Mouse (Mus musculus) layer of hippocampus, adult 9-11 months (tissue): ENCODE results near the gene Pld1.

ENCODE experiments used
- DNase-seq: peaks from one replicate; pipeline ENCODE4 v3.0.0; 2022

Gene Pld1

DNA sequence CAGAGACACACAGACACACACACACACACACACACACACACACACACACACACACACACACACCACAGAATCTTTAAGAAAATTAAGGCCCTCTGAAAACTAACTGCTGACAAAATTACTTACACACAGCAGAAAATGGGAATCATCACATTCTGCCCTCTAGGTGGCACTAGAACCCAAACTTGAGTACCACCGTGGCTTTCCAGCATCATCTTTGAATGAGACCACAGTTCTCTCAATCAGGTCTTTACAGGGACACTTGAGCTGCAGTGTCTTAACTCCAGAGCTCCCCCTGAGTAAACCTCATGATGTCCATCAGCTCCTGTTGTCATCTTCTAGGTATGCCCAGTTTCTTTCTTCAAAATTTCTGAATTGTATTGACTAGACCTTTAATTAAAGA, 227.1 kb downstream of the Pld1 start:
- DNase-seq, result peak; percentile 47

DNA sequence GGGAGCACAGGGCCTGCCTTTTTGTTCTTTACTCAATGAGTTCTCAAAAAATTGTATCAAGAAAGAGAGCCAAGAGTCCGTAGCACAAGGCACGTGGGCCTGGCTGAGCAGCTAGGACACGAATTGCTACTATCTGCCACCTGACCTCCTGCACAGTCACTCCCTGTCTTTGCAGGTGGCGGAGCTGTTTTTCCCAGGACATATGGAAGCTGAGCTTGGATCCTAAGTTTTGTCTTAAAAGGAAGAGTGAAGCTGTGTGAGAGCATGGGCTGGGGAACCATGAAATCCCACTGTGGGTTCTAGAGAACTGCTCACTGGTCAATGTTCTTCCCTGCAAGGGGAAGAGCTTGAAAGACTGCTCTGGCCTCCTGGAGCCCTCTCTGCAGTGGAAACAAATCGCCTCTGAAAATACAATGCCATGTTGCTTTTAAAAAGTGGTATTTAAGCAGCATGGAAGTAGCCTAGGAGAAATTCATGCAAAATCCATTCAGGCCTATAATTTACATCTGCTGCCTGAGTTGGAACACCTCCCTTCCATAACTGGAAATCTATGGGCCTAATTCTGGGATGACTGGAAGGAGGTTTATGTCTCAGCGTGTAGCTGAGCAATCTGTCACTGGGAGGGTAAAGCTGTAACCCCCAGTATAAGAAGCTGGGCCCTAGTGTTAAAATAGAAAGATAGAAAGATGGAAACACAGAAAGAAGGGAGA, 229.5 kb downstream of the Pld1 start:
- DNase-seq, result no peak

DNA sequence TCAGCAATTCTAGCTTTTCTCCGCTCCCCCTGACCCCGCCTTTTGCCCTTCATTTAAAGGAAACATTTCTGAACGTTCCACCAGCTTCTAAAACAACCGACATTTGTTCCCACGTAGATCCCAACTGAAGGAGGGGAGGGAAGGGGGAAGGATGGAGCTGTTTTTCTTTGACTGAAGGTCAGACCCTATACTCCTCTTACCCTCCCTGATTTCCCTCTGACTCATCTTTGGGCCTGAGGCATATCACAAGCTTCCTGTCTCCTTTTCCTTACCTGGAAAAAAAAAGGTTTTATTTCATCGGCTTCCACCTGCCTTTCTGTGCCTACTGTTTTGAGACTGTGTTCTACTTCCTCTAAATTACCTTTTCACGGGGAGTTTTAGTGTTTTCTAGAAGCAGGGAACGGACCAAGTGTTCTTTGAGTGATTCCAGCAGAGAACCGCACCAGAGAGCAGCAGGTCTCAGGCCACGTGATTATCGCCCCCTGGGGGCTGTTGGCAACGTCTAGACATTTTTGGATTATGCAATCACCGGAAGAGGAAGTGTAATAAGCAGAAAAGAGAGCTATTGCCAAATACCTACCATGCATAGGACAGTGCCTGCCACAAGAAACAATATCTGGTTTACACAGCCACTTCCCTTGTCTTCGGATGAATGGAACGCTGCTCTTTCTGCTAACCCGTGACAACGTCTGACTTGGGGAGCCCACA, 232.6 kb downstream of the Pld1 start:
- DNase-seq, result no peak

GRCm38 (mm10) chr3:28175997-28176967, 237.8 kb downstream of the Pld1 start:
- DNase-seq, result peak; percentile 94

DNA sequence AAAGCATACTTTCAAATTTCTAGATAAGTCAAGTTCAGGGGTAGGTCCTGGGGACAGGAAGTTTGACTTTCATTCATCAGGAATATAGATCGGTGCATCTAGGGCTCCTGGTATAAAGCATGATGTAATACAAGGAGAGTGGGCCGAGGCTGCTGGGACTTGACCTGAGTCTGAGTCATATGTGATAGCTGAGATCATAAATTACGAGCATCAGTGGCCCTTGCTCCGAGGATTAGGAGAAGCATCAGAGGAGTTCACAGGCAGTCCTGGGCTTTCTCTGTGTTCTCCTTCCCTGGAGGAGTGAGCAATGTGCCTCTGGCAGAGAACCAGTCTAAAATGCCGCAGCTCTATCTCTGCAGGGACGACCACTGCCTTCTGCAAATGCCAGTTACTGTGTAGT, 239.8 kb downstream of the Pld1 start:
- DNase-seq, result no peak
